Mouse (Mus musculus): ENCODE measurements around the gene Mgme1.

DNA sequence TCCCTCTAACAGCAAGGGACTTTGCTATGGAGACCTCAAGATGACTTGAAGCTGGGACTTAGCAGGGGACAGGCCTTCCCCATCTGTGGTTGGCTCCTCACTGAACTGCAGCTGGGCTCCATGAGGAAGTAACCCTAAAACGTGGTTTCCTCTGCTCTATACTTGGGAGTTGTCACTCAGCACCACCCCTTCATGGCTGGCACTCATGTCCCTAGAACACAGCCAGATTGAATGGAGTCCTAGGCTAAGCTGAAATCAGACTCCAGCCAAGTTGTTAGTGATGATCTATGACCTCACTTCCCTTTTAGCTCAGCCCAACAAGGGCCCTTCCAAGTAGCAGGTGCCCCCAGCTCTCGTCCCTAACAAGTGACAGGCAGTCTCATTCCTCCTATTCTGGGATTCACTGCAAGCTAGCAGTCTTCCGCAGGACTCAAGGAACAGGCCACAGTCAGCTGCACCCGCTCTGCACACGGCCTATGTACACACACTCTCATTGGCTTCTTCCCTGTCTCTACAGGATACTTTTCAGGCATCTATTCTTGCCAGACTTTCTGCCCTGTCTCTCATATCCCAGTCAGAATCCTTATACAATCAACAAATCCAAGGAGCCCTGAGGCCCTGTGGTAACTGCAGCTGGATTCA is 23.0 kb upstream of the Mgme1 start:
- TF ChIP-seq CTCF (IDR thresholded peaks at IDR 0.05; ENCODE audit: low read depth, low read length), result no peak
- no peak for TF ChIP-seq GATA1 (IDR thresholded peaks at IDR 0.05; ENCODE audit: borderline replicate concordance, low read length)

Measured in G1E (cell line).